Mouse (Mus musculus): Measurements from ENCODE around the gene Hist1h3f.
"Not testable (repeated sequence)": the region's sequence is repeated elsewhere in the genome, so short reads cannot be mapped to it uniquely, and the experiment has no call there.

The Hist1h3f gene

DNA sequence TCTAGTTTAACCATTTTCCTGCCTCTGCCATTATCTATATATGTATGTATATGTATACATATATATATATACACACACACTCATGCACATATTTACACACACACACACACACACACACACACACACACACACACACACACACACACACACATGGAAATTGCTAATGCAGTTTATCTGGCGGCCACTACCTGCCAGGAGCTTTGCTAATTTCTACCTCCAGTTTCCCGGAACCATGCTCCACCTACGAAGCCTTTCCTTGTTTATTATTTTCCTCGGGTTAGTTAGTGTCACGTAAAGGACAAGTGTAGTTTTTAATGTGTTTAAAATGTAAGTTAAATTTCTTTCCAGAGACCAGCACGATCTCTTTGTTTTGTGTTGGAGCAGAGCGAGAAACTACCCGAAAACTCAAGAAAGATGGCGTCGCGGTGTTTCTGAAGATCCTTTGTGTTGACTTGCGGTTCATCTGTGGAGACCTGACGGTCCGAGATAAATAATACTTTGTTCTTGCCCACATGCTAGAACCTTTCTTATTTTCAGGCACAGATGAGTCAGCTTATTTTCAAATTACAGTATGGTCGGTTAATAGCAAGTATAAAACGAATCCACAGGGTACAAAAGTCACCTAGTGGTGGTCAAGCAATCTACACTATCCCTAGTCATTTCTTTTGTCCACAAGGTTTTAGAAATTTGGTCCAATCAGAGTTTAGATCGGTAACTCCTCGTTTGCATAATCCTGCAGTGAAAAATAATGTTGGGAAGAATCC, 19.0 kb downstream of the Hist1h3f start:
- DNase-seq (ENCODE audit: low spot score): no peak

- no peak for DNase-seq (ENCODE audit: low spot score)
Measured at GRCm38 (mm10) chr13:23564482-23564881, 20.6 kb downstream of the Hist1h3f start.

- DNase-seq (ENCODE audit: low spot score): not testable (repeated sequence)
Measured at GRCm38 (mm10) chr13:23570261-23571021, 26.6 kb downstream of the Hist1h3f start.

- DNase-seq (ENCODE audit: low spot score): peak; percentile 69
Measured at GRCm38 (mm10) chr13:23571022-23571503, 27.2 kb downstream of the Hist1h3f start, which contains the start of the genes Hist1h2ae and Hist1h2bg. Gene Hist1h2ae (minus strand): TSS chr13:23571220. Gene Hist1h2bg (plus strand): TSS chr13:23571396.

DNA sequence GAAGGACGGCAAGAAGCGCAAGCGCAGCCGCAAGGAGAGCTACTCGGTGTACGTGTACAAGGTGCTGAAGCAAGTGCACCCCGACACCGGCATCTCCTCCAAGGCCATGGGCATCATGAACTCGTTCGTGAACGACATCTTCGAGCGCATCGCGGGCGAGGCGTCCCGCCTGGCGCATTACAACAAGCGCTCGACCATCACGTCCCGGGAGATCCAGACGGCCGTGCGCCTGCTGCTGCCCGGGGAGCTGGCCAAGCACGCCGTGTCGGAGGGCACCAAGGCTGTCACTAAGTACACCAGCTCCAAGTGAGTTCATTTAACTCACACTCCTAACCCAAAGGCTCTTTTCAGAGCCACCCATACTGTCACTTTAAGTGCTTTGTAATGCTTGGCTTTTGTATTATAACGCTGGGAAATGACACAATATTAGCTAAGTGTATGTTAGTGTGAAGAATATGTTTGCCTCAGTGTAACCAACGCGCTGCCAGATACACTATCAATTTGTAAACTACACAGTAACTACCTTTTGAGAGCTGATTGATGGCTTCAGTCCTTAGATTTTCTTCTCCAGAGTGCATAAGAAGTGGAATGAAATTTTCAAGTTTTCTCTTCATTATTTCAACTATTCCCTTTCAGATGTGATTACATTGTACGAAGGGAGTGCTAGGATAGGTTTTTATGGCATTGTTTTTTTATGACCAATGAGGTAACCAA, 27.8 kb downstream of the Hist1h3f start:
- DNase-seq (ENCODE audit: low spot score): not testable (repeated sequence)

GRCm38 (mm10) chr13:23572218-23573033, 28.6 kb downstream of the Hist1h3f start:
- DNase-seq (ENCODE audit: low spot score): no peak

- DNase-seq (ENCODE audit: low spot score): not testable (repeated sequence)
Measured at GRCm38 (mm10) chr13:23573034-23573897, 29.4 kb downstream of the Hist1h3f start.

- peak; percentile 75 for DNase-seq (ENCODE audit: low spot score)
Measured at GRCm38 (mm10) chr13:23573898-23574524, 30.2 kb downstream of the Hist1h3f start, which contains the start of the genes Hist1h2bf and Hist1h2ad. Gene Hist1h2bf (minus strand): TSS chr13:23574196. Gene Hist1h2ad (plus strand): TSS chr13:23574381.

DNA sequence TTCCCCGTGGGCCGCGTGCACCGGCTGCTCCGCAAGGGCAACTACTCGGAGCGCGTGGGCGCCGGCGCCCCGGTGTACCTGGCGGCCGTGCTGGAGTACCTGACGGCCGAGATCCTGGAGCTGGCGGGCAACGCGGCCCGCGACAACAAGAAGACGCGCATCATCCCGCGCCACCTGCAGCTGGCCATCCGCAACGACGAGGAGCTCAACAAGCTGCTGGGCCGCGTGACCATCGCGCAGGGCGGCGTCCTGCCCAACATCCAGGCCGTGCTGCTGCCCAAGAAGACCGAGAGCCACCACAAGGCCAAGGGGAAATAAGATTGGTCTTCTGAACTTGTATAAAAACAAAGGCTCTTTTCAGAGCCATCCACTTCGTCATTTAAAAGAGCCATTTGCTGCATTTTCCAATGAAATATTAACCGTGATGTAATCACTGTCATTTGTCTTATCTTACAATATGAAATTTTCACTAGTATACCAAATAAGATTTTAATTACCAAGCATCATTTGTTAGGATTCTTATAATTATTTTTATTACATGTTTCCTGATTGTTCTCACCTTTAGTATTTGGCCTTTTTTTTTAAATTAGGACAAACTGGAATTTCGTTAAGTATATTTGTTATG, 30.8 kb downstream of the Hist1h3f start:
- DNase-seq (ENCODE audit: low spot score): not testable (repeated sequence)

GRCm38 (mm10) chr13:23575271-23575851, 31.5 kb downstream of the Hist1h3f start, which contains the start of gene Hist1h3d:
Gene Hist1h3d (plus strand): TSS chr13:23575763.
- no peak for DNase-seq (ENCODE audit: low spot score)

GRCm38 (mm10) chr13:23575864-23576313, 32.0 kb downstream of the Hist1h3f start:
- DNase-seq (ENCODE audit: low spot score): not testable (repeated sequence)

GRCm38 (mm10) chr13:23576351-23576881, 32.6 kb downstream of the Hist1h3f start:
- DNase-seq (ENCODE audit: low spot score): no peak

GRCm38 (mm10) chr13:23576906-23577639, 33.2 kb downstream of the Hist1h3f start:
- DNase-seq (ENCODE audit: low spot score): no peak

DNA sequence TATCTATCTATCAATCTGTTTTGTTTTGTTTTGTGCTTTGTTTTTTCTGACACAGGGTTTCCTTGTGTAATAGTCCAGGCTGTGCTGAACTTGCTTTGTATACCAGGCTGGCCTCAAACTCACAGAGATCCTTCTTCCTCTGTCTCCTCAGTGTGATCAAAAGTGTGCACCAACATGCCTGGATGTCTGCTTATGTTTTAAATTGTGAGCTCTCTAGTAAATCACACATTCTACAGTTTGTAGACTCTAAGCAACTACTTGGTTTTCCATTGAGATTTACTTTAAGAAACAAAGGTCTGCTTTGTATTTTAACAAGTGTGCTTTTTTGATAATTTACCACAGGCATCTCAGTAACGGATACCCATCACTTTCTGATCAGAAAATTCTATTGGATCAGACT, 34.0 kb downstream of the Hist1h3f start:
- no peak for DNase-seq (ENCODE audit: low spot score)

DNA sequence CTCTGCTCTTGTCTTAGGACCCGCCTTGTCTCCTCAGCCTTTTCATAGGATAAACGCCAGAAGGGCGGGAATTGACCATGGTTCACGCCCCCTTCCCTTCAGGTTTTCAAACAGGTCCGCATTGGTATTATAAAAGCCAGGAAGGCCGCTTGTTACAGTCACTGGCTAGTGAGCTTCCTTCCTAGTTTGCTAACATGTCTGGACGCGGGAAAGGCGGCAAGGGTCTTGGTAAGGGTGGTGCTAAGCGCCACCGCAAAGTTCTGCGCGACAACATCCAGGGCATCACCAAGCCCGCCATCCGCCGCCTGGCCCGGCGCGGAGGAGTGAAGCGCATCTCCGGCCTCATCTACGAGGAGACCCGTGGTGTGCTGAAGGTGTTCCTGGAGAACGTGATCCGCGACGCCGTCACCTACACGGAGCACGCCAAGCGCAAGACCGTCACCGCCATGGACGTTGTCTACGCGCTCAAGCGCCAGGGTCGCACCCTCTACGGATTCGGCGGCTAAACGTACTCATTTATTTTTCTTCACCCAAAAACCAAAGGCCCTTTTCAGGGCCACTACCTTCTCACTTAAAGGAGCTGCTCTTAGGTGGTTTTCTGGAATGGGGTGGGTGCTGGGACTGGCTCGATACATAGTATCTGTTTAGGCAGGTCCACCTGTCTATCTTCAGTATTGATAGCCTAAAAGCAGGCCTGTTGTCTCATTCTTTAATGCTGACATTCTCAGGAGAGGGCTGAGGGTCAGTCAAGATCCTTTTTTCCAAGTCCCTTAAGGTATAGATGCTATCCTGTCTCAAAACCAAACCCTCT, 37.8 kb downstream of the Hist1h3f start, which contains the start of gene Hist1h4d:
TSS of gene Hist1h4d (plus strand) at position 191 of the 811 bp plus-strand sequence.
- DNase-seq (ENCODE audit: low spot score): peak; percentile 91

- no peak for DNase-seq (ENCODE audit: low spot score)
Measured at GRCm38 (mm10) chr13:23582219-23583056, 38.6 kb downstream of the Hist1h3f start.

All from ovary, postnatal 36 days (tissue).